Mouse (Mus musculus) monocyte, adult 2 months (primary cell): ENCODE results near the gene Wasf2.
"Not testable (repeated sequence)": the region's sequence is repeated elsewhere in the genome, so short reads cannot be mapped to it uniquely, and the experiment has no call there.

ENCODE experiments used
- DNase-seq, 2 experiments: peaks; one replicate each; pipeline ENCODE4 v3.0.0; 2022; ENCODE audit warnings: low spot score in 2 of 2, low read depth in 1 of 2

The Wasf2 gene

GRCm38 (mm10) chr4:133095734-133096065, 34.6 kb upstream of the Wasf2 start:
- not testable (repeated sequence) for DNase-seq

GRCm38 (mm10) chr4:133096671-133097070, 33.6 kb upstream of the Wasf2 start:
- DNase-seq = not testable (repeated sequence)

- no peak for DNase-seq
Observed at GRCm38 (mm10) chr4:133101751-133102150, 28.6 kb upstream of the Wasf2 start.

GRCm38 (mm10) chr4:133103525-133104193, 26.6 kb upstream of the Wasf2 start:
- no peak for DNase-seq

- DNase-seq = no peak
Observed at GRCm38 (mm10) chr4:133104194-133104569, 26.1 kb upstream of the Wasf2 start.

GRCm38 (mm10) chr4:133106691-133107090, 23.6 kb upstream of the Wasf2 start:
- no peak for DNase-seq

GRCm38 (mm10) chr4:133107788-133108281, 22.5 kb upstream of the Wasf2 start:
- DNase-seq = no peak

- no peak for DNase-seq
Observed at GRCm38 (mm10) chr4:133108481-133109334, 21.6 kb upstream of the Wasf2 start.

- DNase-seq = no peak
Observed at GRCm38 (mm10) chr4:133109335-133109801, 20.9 kb upstream of the Wasf2 start.

GRCm38 (mm10) chr4:133112175-133112838, 18.0 kb upstream of the Wasf2 start:
- DNase-seq = no peak

- DNase-seq = no peak
Observed at GRCm38 (mm10) chr4:133113351-133113882, 16.9 kb upstream of the Wasf2 start.

GRCm38 (mm10) chr4:133114762-133115161, 15.5 kb upstream of the Wasf2 start:
- no peak for DNase-seq

GRCm38 (mm10) chr4:133115721-133116429, 14.4 kb upstream of the Wasf2 start:
- no peak for DNase-seq

GRCm38 (mm10) chr4:133116756-133117470, 13.4 kb upstream of the Wasf2 start:
- DNase-seq = no peak

GRCm38 (mm10) chr4:133117556-133118411, 12.5 kb upstream of the Wasf2 start:
- DNase-seq = peak in 1 of 2 experiments; percentile 29

- no peak for DNase-seq
Observed at GRCm38 (mm10) chr4:133118775-133119375, 11.4 kb upstream of the Wasf2 start.

GRCm38 (mm10) chr4:133119579-133119978, 10.7 kb upstream of the Wasf2 start:
- no peak for DNase-seq

GRCm38 (mm10) chr4:133120833-133121321, 9.4 kb upstream of the Wasf2 start:
- no peak for DNase-seq

GRCm38 (mm10) chr4:133121416-133121815, 8.9 kb upstream of the Wasf2 start:
- no peak for DNase-seq
